Mouse (Mus musculus) thymus, adult 2 months (tissue): Measurements from ENCODE around the gene Ceacam20.

Experiments
- CTCF ChIP-seq: fragments of 200-500 bp; IDR thresholded peaks from 2 replicates; pipeline ENCODE4 v1.5.1; 2012; ENCODE audit warnings: mild to moderate bottlenecking, control low read depth, low read length, moderate library complexity, borderline replicate concordance; ENCODE audit not compliant: control insufficient read depth, poor library complexity, insufficient read depth; ENCODE audit errors: extremely low read depth
- POLR2A ChIP-seq: fragments of 200-500 bp; IDR thresholded peaks from 2 replicates; pipeline ENCODE4 v1.6.1; 2012; ENCODE audit warnings: mild to moderate bottlenecking, low read length, control low read depth, moderate library complexity; ENCODE audit not compliant: control insufficient read depth, poor library complexity, insufficient read depth; ENCODE audit errors: extremely low read depth

GRCm38 (mm10) chr7:19949996-19950395 lies 15.2 kb upstream of the Ceacam20 start:
- TF ChIP-seq CTCF (no peak), POLR2A (no peak)
